ENCODE assay signal across 10 mouse cellular contexts in genomic region chr11:33744429-33744828, GRCm38 (mm10).
A peak's percentile ranks its signal among the peaks of the same experiment; 100 is the strongest.
DNase-seq lines count a peak whose midpoint lies in the region; ATAC-seq and TF ChIP-seq lines count a peak whose summit lies in the region.
"Had no signal": no experiment of that assay in that cellular context is flagged by ENCODE, and none has a peak within 500 bp of the region (broad histone marks: within the 10 kb centered on the region; RNA-seq: fewer than 3 reads in every experiment).

No protein-coding gene starts in this region.

- no peak for TF ChIP-seq CTCF in lung, postnatal 0 days (IDR thresholded peaks at IDR 0.05)

- no peak overlapping the region for H3K27ac ChIP-seq in hindbrain, embryonic 14.5 days
- no peak overlapping the region for H3K27ac ChIP-seq in hindbrain, embryonic 11.5 days (ENCODE audit: low read depth, low read length)
- no peak overlapping the region for H3K27ac ChIP-seq in lung, postnatal 0 days (ENCODE audit: low read length)

- no peaks in the 10 kb centered on the region for H3K36me3 ChIP-seq in hindbrain, embryonic 14.5 days (replicated peaks; ENCODE audit: control insufficient read depth, insufficient read depth)
- H3K36me3 ChIP-seq in hindbrain, embryonic 11.5 days (ENCODE audit: control insufficient read depth, insufficient read depth, low read length): no peaks in the 10 kb centered on the region
- no peaks in the 10 kb centered on the region for H3K36me3 ChIP-seq in lung, postnatal 0 days (ENCODE audit: insufficient read depth, low read length)

- H3K4me3 ChIP-seq in hindbrain, embryonic 14.5 days (replicated peaks; ENCODE audit: low read length): no peak overlapping the region
- H3K4me3 ChIP-seq in hindbrain, embryonic 11.5 days (ENCODE audit: low read depth, low read length): no peak overlapping the region
- no peak overlapping the region for H3K4me3 ChIP-seq in lung, postnatal 0 days (ENCODE audit: low read depth, low read length)
- H3K4me3 ChIP-seq: erythroblast, embryonic 14.5 days had no signal

- no peaks in the 10 kb centered on the region for H3K27me3 ChIP-seq in hindbrain, embryonic 14.5 days (ENCODE audit: control insufficient read depth, insufficient read depth, low read length)
- no peaks in the 10 kb centered on the region for H3K27me3 ChIP-seq in hindbrain, embryonic 11.5 days (ENCODE audit: control insufficient read depth, insufficient read depth, low read length)
- no peaks in the 10 kb centered on the region for H3K27me3 ChIP-seq in lung, postnatal 0 days (replicated peaks; ENCODE audit: insufficient read depth, low read length)

- no peaks in the 10 kb centered on the region for H3K9me3 ChIP-seq in hindbrain, embryonic 14.5 days (ENCODE audit: control insufficient read depth, low read length)
- H3K9me3 ChIP-seq in hindbrain, embryonic 11.5 days (ENCODE audit: control insufficient read depth, low read length): no peaks in the 10 kb centered on the region
- H3K9me3 ChIP-seq in lung, postnatal 0 days (ENCODE audit: low read length): no peaks in the 10 kb centered on the region

- TF ChIP-seq EP300 in lung, postnatal 0 days (IDR thresholded peaks at IDR 0.05): peak; percentile 67; the same call in 1 of the 2 replicates

- peak; percentile 22; the same call in 1 of the 2 replicates for ATAC-seq in hindbrain, embryonic 14.5 days (ENCODE audit: low FRiP score)
- ATAC-seq in hindbrain, embryonic 11.5 days (ENCODE audit: low FRiP score): no peak
- peak; percentile 95 for ATAC-seq in lung, postnatal 0 days

- WGBS in hindbrain, embryonic 14.5 days: 48% methylated on average over 7 of the region's 7 CpGs
- 53% methylated on average over 7 of the region's 7 CpGs for whole genome bisulfite sequencing in hindbrain, embryonic 11.5 days
- 11% methylated on average over 7 of the region's 7 CpGs for WGBS in lung, postnatal 0 days

- DNase-seq in hindbrain, embryonic 14.5 days (ENCODE audit: low spot score): no peak
- DNase-seq in hindbrain, embryonic 11.5 days (ENCODE audit: low spot score): no peak
- DNase-seq in urinary bladder, postnatal 36 days (ENCODE audit: low spot score in 2 of 2): peak; percentile 19 to 36
- no peak for DNase-seq in urinary bladder, adult 2 months (ENCODE audit: low spot score)
- DNase-seq in lung, postnatal 0 days (ENCODE audit: low spot score): peak; percentile 93
- no peak for DNase-seq in gastrocnemius, adult 8-10 months (ENCODE audit: low spot score in 2 of 2)
- no peak for DNase-seq in gastrocnemius, postnatal 10 days
- DNase-seq in right cerebral cortex, postnatal 25 days: no peak

- H3K9ac ChIP-seq in hindbrain, embryonic 14.5 days: no peak overlapping the region
- H3K9ac ChIP-seq in hindbrain, embryonic 11.5 days (ENCODE audit: low read depth, low read length): no peak overlapping the region
- H3K9ac ChIP-seq in lung, postnatal 0 days (replicated peaks; ENCODE audit: low read depth): no peak overlapping the region

- H3K4me2 ChIP-seq in hindbrain, embryonic 14.5 days (replicated peaks): no peak overlapping the region
- no peak overlapping the region for H3K4me2 ChIP-seq in hindbrain, embryonic 11.5 days (replicated peaks; ENCODE audit: low read depth, low read length)
- H3K4me2 ChIP-seq in lung, postnatal 0 days (replicated peaks; ENCODE audit: low read depth, low read length): no peak overlapping the region
- H3K4me2 ChIP-seq: heart, embryonic 11.5 days had no signal

- H3K4me1 ChIP-seq in hindbrain, embryonic 14.5 days (replicated peaks; ENCODE audit: control insufficient read depth, insufficient read depth, low read length): peaks cover 8% of the 10 kb centered on the region; the same call in 1 of the 2 replicates
- H3K4me1 ChIP-seq in hindbrain, embryonic 11.5 days (replicated peaks; ENCODE audit: control insufficient read depth, insufficient read depth, low read length): no peaks in the 10 kb centered on the region
- H3K4me1 ChIP-seq in lung, postnatal 0 days (ENCODE audit: insufficient read depth, low read depth, low read length): peaks cover 5% of the 10 kb centered on the region; the same call in 1 of the 2 replicates

Comparison
In these comparisons a context has a peak if more than half of its experiments do, and no peak if none do; other contexts are left out.
1. DNase-seq: peak in urinary bladder, postnatal 36 days (2 of 2) and lung, postnatal 0 days (single experiment); none in hindbrain, embryonic 14.5 days (single experiment), hindbrain, embryonic 11.5 days (single experiment), urinary bladder, adult 2 months (single experiment), gastrocnemius, adult 8-10 months (0 of 2), gastrocnemius, postnatal 10 days (single experiment) and right cerebral cortex, postnatal 25 days (single experiment).